Mouse (Mus musculus): ENCODE measurements around the gene Cfap43.
A peak's percentile ranks its signal among the peaks of the same experiment; 100 is the strongest.

Cfap43 gene

GRCm38 (mm10) chr19:47914191-47914590 lies 4.9 kb downstream of the Cfap43 start:
- no peak for DNase-seq (ENCODE audit: low spot score)

- no peak for DNase-seq (ENCODE audit: low spot score)
These were observed 5.7 kb downstream of the Cfap43 start for GRCm38 (mm10) chr19:47913344-47913743.

- no peak for DNase-seq (ENCODE audit: low spot score)
These were observed 8.3 kb downstream of the Cfap43 start for GRCm38 (mm10) chr19:47910751-47911150.

GRCm38 (mm10) chr19:47910117-47910618 lies 8.9 kb downstream of the Cfap43 start:
- DNase-seq (ENCODE audit: low spot score) = no peak

- no peak for DNase-seq (ENCODE audit: low spot score)
These were observed 9.5 kb downstream of the Cfap43 start for GRCm38 (mm10) chr19:47909387-47910116.

- DNase-seq (ENCODE audit: low spot score) = no peak
These were observed 10.1 kb downstream of the Cfap43 start for GRCm38 (mm10) chr19:47908961-47909371.

- DNase-seq (ENCODE audit: low spot score) = no peak
These were observed 11.5 kb downstream of the Cfap43 start for GRCm38 (mm10) chr19:47907596-47907995.

GRCm38 (mm10) chr19:47905603-47906002 lies 13.5 kb downstream of the Cfap43 start:
- no peak for DNase-seq (ENCODE audit: low spot score)

- no peak for DNase-seq (ENCODE audit: low spot score)
These were observed 14.0 kb downstream of the Cfap43 start for GRCm38 (mm10) chr19:47905081-47905480.

- no peak for DNase-seq (ENCODE audit: low spot score)
These were observed 15.4 kb downstream of the Cfap43 start for GRCm38 (mm10) chr19:47903679-47904078.

- no peak for DNase-seq (ENCODE audit: low spot score)
These were observed 16.5 kb downstream of the Cfap43 start for GRCm38 (mm10) chr19:47902316-47903201.

- no peak for DNase-seq (ENCODE audit: low spot score)
These were observed 18.5 kb downstream of the Cfap43 start for GRCm38 (mm10) chr19:47900558-47900957.

GRCm38 (mm10) chr19:47900012-47900411 lies 19.1 kb downstream of the Cfap43 start:
- DNase-seq (ENCODE audit: low spot score) = no peak

- no peak for DNase-seq (ENCODE audit: low spot score)
These were observed 20.5 kb downstream of the Cfap43 start for GRCm38 (mm10) chr19:47898472-47899079.

GRCm38 (mm10) chr19:47893092-47893491 lies 26.0 kb downstream of the Cfap43 start:
- DNase-seq (ENCODE audit: low spot score) = no peak

GRCm38 (mm10) chr19:47891562-47892312 lies 27.4 kb downstream of the Cfap43 start:
- no peak for DNase-seq (ENCODE audit: low spot score)

- DNase-seq (ENCODE audit: low spot score) = no peak
These were observed 28.5 kb downstream of the Cfap43 start for GRCm38 (mm10) chr19:47890489-47891130.

GRCm38 (mm10) chr19:47888037-47888436 lies 31.1 kb downstream of the Cfap43 start:
- no peak for DNase-seq (ENCODE audit: low spot score)

GRCm38 (mm10) chr19:47887417-47887816 lies 31.7 kb downstream of the Cfap43 start:
- DNase-seq (ENCODE audit: low spot score) = peak; percentile 37

- no peak for DNase-seq (ENCODE audit: low spot score)
These were observed 32.5 kb downstream of the Cfap43 start for GRCm38 (mm10) chr19:47886617-47887016.

GRCm38 (mm10) chr19:47885886-47886285 lies 33.2 kb downstream of the Cfap43 start:
- DNase-seq (ENCODE audit: low spot score) = no peak

Data from layer of hippocampus, adult 11-12 months (tissue).